Mouse (Mus musculus) heart, embryonic 13.5 days (tissue): ENCODE measurements around the gene Pthlh. TPM values are rescaled to one million over a fixed set of nuclear protein-coding genes. Genes with fewer than 3 reads are reported as not detected.

Source experiments
- ATAC-seq: fragments of 200-750 bp; cut with Nextera tagmentation; 2 replicates; pipeline ENCODE4 v1.8.0; 2017; ENCODE audit warnings: moderate TSS enrichment; ENCODE audit not compliant: insufficient number of reproducible peaks, low FRiP score, low TSS enrichment; ENCODE audit errors: extremely low read depth
- H3K27ac ChIP-seq: fragments of 300-500 bp; sonication (generic); replicated peaks from 2 replicates; pipeline ENCODE4 v1.5.1; 2015; ENCODE audit warnings: moderate library complexity, mild to moderate bottlenecking, inconsistent platforms
- H3K27me3 ChIP-seq: fragments of 300-500 bp; sonication (generic); replicated peaks from 2 replicates; pipeline ENCODE4 v1.6.1; 2015; ENCODE audit warnings: mild to moderate bottlenecking, inconsistent platforms
- H3K36me3 ChIP-seq: fragments of 300-500 bp; sonication (generic); 2 replicates; pipeline ENCODE4 v1.6.1; 2015; ENCODE audit warnings: mild to moderate bottlenecking, inconsistent platforms
- H3K4me1 ChIP-seq: fragments of 300-500 bp; sonication (generic); 2 replicates; pipeline ENCODE4 v1.6.1; 2015; ENCODE audit warnings: inconsistent platforms
- H3K4me2 ChIP-seq: fragments of 300-500 bp; sonication (generic); 2 replicates; pipeline ENCODE4 v1.6.1; 2015; ENCODE audit warnings: inconsistent platforms, mild to moderate bottlenecking, moderate library complexity
- H3K4me3 ChIP-seq: fragments of 300-500 bp; sonication (generic); 2 replicates; pipeline ENCODE4 v1.5.1; 2015; ENCODE audit warnings: moderate library complexity, mild to moderate bottlenecking, inconsistent platforms
- H3K9ac ChIP-seq: fragments of 300-500 bp; sonication (generic); 2 replicates; pipeline ENCODE4 v1.6.1; 2015; ENCODE audit warnings: inconsistent platforms, mild to moderate bottlenecking, moderate library complexity
- H3K9me3 ChIP-seq: fragments of 300-500 bp; sonication (generic); 2 replicates; pipeline ENCODE4 v1.6.1; 2016; ENCODE audit warnings: inconsistent platforms
- WGBS: fragments of 180-500 bp; shearing (Covaris S2); methylation state at CpG from one replicate; pipeline ENCODE4 v1.1.7; 2015; ENCODE audit warnings: mixed read lengths; 5-methylcytosine and 5-hydroxymethylcytosine counted together
- polyA plus RNA-seq: library from polyadenylated mRNA; unstranded; fragments of >200 nt; fragmentation: Nextera tagmentation; extraction: Ambion mirVana; gene quantifications from 2 replicates; pipeline ENCODE4 v1.2.1, GENCODE M21; 2015

The Pthlh gene
- polyA plus RNA-seq, 1 experiment from 2014 or later: 2.7 TPM

GRCm38 (mm10) chr6:147260766-147261165 is 3.2 kb downstream of the Pthlh start:
- peaks cover 15% of the 10 kb centered on the region for H3K4me1 ChIP-seq
- H3K4me3 ChIP-seq: no peak overlapping the region
- no peak overlapping the region for H3K4me2 ChIP-seq
- no peaks in the 10 kb centered on the region for H3K36me3 ChIP-seq
- ATAC-seq: no peak
- H3K9ac ChIP-seq: no peak overlapping the region
- WGBS: 63% methylated on average over 3 of the region's 3 CpGs
- no peak overlapping the region for H3K27ac ChIP-seq
- no peaks in the 10 kb centered on the region for H3K9me3 ChIP-seq
- H3K27me3 ChIP-seq: peaks cover 56% of the 10 kb centered on the region

- Histone ChIP-seq H3K4me2 (no peak overlapping the region), H3K9ac (no peak overlapping the region), H3K27ac (no peak overlapping the region), H3K4me1 (no peaks in the 10 kb centered on the region), H3K4me3 (no peak overlapping the region), H3K27me3 (no peaks in the 10 kb centered on the region), H3K9me3 (no peaks in the 10 kb centered on the region), H3K36me3 (no peaks in the 10 kb centered on the region)
- ATAC-seq: no peak
- 65% methylated on average over 3 of the region's 3 CpGs for WGBS
Observed at GRCm38 (mm10) chr6:147247782-147248181, 16.2 kb downstream of the Pthlh start.

- H3K9me3 ChIP-seq: no peaks in the 10 kb centered on the region
- no peak for ATAC-seq
Observed at GRCm38 (mm10) chr6:147244294-147244693, 19.7 kb downstream of the Pthlh start.

GRCm38 (mm10) chr6:147243655-147244054 is 20.3 kb downstream of the Pthlh start:
- 39% methylated on average over 5 of the region's 5 CpGs for WGBS
- H3K27ac ChIP-seq: no peak overlapping the region
- no peak for ATAC-seq

More at GRCm38 (mm10) chr6:147244294-147244693, 19.7 kb downstream of the Pthlh start:
- no peak overlapping the region for H3K4me2 ChIP-seq
- peaks cover 4% of the 10 kb centered on the region; the same call in 1 of the 2 replicates for H3K27me3 ChIP-seq
- no peaks in the 10 kb centered on the region for H3K4me1 ChIP-seq
- H3K9ac ChIP-seq: no peak overlapping the region
- H3K4me3 ChIP-seq: no peak overlapping the region
- H3K36me3 ChIP-seq: no peaks in the 10 kb centered on the region
- H3K27ac ChIP-seq: no peak overlapping the region

GRCm38 (mm10) chr6:147241541-147241940 is 22.4 kb downstream of the Pthlh start:
- Histone ChIP-seq H3K4me3 (no peak overlapping the region), H3K9me3 (no peaks in the 10 kb centered on the region), H3K27me3 (peaks cover 4% of the 10 kb centered on the region; the same call in 1 of the 2 replicates), H3K27ac (no peak overlapping the region), H3K4me2 (no peak overlapping the region), H3K36me3 (no peaks in the 10 kb centered on the region), H3K4me1 (no peaks in the 10 kb centered on the region), H3K9ac (no peak overlapping the region)
- ATAC-seq: no peak
- WGBS: 57% methylated on average over 3 of the region's 3 CpGs

More at GRCm38 (mm10) chr6:147243655-147244054, 20.3 kb downstream of the Pthlh start:
- Histone ChIP-seq H3K4me3 (no peak overlapping the region), H3K27me3 (peaks cover 4% of the 10 kb centered on the region; the same call in 1 of the 2 replicates), H3K36me3 (no peaks in the 10 kb centered on the region), H3K9me3 (no peaks in the 10 kb centered on the region), H3K4me1 (no peaks in the 10 kb centered on the region), H3K4me2 (no peak overlapping the region), H3K9ac (no peak overlapping the region)

- Histone ChIP-seq H3K4me2 (no peak overlapping the region), H3K4me1 (no peaks in the 10 kb centered on the region), H3K36me3 (no peaks in the 10 kb centered on the region), H3K27me3 (peaks cover 4% of the 10 kb centered on the region; the same call in 1 of the 2 replicates), H3K27ac (no peak overlapping the region), H3K9me3 (no peaks in the 10 kb centered on the region), H3K4me3 (no peak overlapping the region), H3K9ac (no peak overlapping the region)
- WGBS: 0% methylated on average over 4 of the region's 4 CpGs
- ATAC-seq: no peak
Observed at GRCm38 (mm10) chr6:147240203-147240804, 23.7 kb downstream of the Pthlh start.

GRCm38 (mm10) chr6:147226696-147227095 is 37.3 kb downstream of the Pthlh start:
- Histone ChIP-seq H3K4me3 (no peak overlapping the region), H3K9ac (no peak overlapping the region), H3K4me2 (no peak overlapping the region), H3K9me3 (no peaks in the 10 kb centered on the region), H3K4me1 (no peaks in the 10 kb centered on the region), H3K27me3 (no peaks in the 10 kb centered on the region), H3K27ac (no peak overlapping the region), H3K36me3 (no peaks in the 10 kb centered on the region)
- 89% methylated on average over 1 of the region's 1 CpGs for WGBS
- no peak for ATAC-seq

- WGBS: 61% methylated on average over 5 of the region's 5 CpGs
- Histone ChIP-seq H3K9me3 (no peaks in the 10 kb centered on the region), H3K4me2 (no peak overlapping the region), H3K4me3 (no peak overlapping the region), H3K27me3 (no peaks in the 10 kb centered on the region), H3K9ac (no peak overlapping the region), H3K27ac (no peak overlapping the region), H3K4me1 (no peaks in the 10 kb centered on the region), H3K36me3 (no peaks in the 10 kb centered on the region)
- ATAC-seq: no peak
Observed at GRCm38 (mm10) chr6:147219099-147219498, 44.9 kb downstream of the Pthlh start.

- no peaks in the 10 kb centered on the region for H3K9me3 ChIP-seq
- no peaks in the 10 kb centered on the region for H3K27me3 ChIP-seq
- H3K27ac ChIP-seq: no peak overlapping the region
- no peak overlapping the region for H3K9ac ChIP-seq
- no peaks in the 10 kb centered on the region for H3K36me3 ChIP-seq
- 63% methylated on average over 1 of the region's 1 CpGs for WGBS
- H3K4me2 ChIP-seq: no peak overlapping the region
- H3K4me3 ChIP-seq: no peak overlapping the region
- ATAC-seq: no peak
- no peaks in the 10 kb centered on the region for H3K4me1 ChIP-seq
Observed at GRCm38 (mm10) chr6:147216156-147216555, 47.8 kb downstream of the Pthlh start.

- ATAC-seq: no peak
- 78% methylated on average over 5 of the region's 5 CpGs for WGBS
Observed at GRCm38 (mm10) chr6:147207821-147208330, 56.1 kb downstream of the Pthlh start.

More at GRCm38 (mm10) chr6:147207821-147208330, 56.1 kb downstream of the Pthlh start:
- Histone ChIP-seq H3K9me3 (0 out of 2 replicates have a peak, but pooled peaks cover 7% of the 10 kb centered on the region), H3K9ac (no peak overlapping the region), H3K4me2 (no peak overlapping the region), H3K4me3 (no peak overlapping the region), H3K27me3 (no peaks in the 10 kb centered on the region), H3K4me1 (0 out of 2 replicates have a peak, but pooled peaks cover 5% of the 10 kb centered on the region), H3K27ac (no peak overlapping the region), H3K36me3 (no peaks in the 10 kb centered on the region)
